Mouse (Mus musculus): Measurements from ENCODE around the gene Rnase10.
"Not testable (repeated sequence)": the region's sequence is repeated elsewhere in the genome, so short reads cannot be mapped to it uniquely, and the experiment has no call there.

Gene Rnase10

DNA sequence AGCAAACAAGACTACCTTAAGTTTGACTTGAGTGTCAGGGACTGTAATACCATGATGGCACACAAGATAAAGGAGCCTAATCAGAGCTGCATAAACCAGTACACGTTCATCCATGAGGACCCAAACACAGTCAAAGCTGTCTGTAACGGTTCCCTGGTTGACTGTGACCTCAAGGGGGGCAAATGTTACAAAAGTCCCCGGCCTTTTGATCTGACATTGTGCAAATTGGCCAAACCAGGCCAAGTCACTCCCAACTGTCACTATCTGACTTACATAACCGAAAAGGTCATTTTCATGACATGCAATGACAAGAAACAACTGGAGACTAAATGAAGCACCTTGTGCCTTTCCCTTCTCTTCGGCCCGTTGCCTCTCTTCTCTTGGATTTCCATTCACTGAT, 2.0 kb downstream of the Rnase10 start:
- DNase-seq (ENCODE audit: low spot score in 2 of 2) = no peak

- DNase-seq (ENCODE audit: low spot score in 2 of 2) = not testable (repeated sequence)
These were observed 7.2 kb downstream of the Rnase10 start for GRCm38 (mm10) chr14:51014724-51015123.

- DNase-seq (ENCODE audit: low spot score in 2 of 2) = no peak
These were observed 8.2 kb downstream of the Rnase10 start for GRCm38 (mm10) chr14:51015780-51016179.

DNA sequence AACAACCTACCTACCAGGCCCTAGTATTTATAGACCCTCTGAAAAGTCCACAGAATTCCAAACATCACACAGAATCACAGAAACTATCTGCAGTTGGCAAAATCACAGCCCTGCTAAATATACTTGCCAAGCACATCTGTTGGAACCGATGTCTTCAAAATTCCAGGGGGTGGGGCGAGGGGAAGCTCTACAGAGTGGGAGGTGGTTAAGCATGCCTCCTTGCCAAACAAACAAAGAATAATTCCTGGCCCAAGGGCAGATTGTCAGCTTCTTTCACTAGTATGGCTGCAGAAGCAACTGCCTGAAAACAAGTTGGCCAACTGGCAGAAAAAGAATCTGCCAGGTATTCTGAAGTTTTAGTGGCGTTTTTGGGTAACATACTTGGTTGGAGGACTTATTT, 9.7 kb downstream of the Rnase10 start:
- DNase-seq (ENCODE audit: low spot score in 2 of 2) = no peak

DNA sequence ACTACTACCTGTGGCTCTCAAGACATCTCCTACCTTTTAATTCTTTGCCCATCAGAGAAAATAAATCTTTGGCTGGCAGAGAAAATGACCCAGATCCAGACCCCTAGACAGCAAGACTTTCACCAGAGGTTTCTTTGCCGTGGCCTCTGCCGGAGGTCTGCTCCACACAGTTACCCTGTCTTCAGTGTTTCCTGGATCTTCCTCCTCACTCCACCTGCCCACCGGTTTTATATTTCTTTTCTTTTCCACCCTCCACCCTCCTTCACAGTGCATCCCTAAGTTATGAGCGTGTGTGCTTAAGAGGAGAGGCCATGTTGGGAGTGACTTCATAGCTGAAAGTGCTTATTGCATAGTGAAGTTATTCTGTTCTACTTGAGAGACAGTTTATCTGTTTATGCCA, 15.9 kb downstream of the Rnase10 start:
- DNase-seq (ENCODE audit: low spot score in 2 of 2) = no peak

DNA sequence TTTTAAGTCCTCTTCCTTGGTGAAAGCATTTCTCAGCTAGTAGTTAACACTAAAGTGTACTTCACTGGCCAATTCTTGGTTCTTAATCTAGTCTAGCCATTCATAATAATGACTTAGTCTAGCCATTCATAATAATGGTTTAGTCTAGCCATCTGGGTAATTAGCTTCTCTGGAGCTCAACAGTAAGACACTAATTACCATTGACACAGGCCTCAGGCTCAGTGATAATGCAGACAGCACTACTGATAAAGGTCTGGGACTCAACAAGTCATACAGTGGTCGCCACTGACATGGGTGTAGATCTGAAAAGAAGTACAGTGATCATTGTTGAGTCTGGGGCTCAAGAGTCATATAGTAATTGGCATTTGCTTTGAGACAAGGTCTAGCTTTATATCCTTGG, 17.3 kb downstream of the Rnase10 start:
- DNase-seq (ENCODE audit: low spot score in 2 of 2) = no peak

- peak; percentile 34 to 63 for DNase-seq (ENCODE audit: low spot score in 2 of 2)
These were observed 19.0 kb downstream of the Rnase10 start for GRCm38 (mm10) chr14:51026391-51027133.

GRCm38 (mm10) chr14:51027387-51028155, 20.0 kb downstream of the Rnase10 start:
- DNase-seq (ENCODE audit: low spot score in 2 of 2) = no peak

DNA sequence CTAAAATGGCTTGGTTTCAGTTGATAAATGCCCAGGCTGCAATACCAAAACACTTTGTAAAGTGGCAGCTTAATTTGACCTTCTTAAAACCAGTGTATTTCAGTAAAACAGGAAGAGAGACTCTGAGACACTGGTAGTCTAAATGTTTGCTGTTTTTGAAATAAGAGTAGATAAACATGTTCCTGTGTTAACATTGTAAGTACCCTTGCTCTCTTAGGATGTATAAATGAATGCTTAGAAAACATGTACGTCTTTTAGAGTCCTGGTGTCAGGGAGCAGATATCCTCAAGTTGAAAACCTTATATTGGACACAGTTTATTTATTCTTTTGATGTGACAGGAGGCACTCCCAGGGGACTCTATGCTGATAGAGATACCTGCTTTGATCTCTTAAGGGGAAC, 27.7 kb downstream of the Rnase10 start:
- DNase-seq (ENCODE audit: low spot score in 2 of 2) = no peak

DNA sequence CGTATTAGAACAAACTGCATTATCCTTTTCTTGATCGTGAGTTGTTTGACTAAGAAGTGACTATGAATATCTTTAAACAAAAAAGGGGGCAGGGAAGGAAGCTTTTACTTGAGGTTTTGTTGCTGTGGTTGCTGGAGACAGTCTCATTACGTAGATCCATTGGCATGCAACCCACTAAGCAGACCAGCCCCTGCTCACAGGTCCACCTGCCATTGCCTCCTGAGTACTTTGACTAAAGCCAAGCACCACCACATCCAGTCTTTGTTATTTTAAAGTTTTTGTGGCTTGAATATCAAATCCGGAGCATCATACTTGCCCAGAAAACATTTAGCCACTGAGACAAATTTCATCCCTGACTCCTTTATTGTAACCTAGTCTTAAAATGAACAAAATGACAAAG, 28.7 kb downstream of the Rnase10 start:
- no peak for DNase-seq (ENCODE audit: low spot score in 2 of 2)

DNA sequence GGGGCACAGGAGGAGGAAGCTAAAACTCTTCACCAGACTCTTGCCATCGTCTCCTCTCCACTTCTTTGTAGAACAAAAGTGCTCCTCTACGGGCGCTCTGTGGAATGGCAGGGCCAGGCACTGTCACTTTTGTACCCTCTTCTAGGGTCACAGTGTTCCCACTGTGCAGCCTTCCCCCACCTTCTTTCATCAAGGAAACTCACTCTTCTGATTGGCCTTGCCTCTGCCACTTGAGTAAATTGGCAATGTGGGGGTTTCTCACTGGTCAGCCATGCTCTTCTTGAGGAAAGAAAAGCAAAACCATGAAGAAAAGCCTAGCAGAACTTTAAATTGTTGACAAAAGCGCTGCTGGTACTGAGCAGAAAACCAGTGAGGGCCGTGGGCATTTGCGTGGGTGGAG, 34.2 kb downstream of the Rnase10 start, which contains the start of gene Rnase9:
TSS of gene Rnase9 (minus strand) at position 101 of the 400 bp plus-strand sequence.
- no peak for DNase-seq (ENCODE audit: low spot score in 2 of 2)

DNA sequence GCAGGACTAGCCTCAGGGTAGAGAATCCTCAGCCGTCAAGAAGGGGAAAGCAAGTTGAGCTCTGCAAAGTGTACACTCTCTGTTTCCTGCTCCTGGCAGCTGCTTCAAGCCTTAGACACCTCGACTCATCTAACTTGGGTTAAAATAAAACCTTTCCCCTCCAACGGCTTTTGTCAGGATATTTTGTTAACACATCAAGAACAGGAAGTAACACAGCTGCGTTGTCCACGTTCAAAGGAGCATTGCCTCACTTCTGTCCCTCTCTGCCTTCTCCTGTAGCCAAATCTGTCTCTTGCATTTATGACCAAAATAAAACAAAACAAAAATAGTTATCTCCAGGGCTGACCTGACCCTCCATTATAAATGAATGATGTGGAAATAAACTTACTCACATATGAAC, 40.3 kb downstream of the Rnase10 start:
- DNase-seq (ENCODE audit: low spot score in 2 of 2) = no peak

- DNase-seq (ENCODE audit: low spot score in 2 of 2) = no peak
These were observed 42.5 kb downstream of the Rnase10 start, which contains the start of gene Rnase11 for GRCm38 (mm10) chr14:51050063-51050462. Gene Rnase11, minus strand, starts transcription at chr14:51050163.

DNA sequence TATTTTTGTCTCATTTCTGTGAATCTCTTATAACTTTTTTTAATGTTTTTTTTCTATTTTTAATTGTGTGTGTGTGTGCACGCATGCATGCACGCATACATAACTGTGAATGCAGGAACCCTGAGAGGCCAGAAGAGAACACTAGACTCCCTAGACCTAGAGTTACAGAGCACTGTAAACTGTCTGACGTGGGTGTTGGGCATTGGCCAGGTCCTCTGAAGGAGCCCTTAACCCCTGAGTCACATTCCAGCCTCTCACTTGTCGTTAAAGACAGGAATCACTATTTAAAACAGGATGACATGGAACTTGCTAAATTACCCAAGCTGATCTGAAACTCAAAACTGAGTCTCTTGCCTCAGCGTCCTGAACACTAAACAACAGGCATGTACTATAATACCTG, 44.4 kb downstream of the Rnase10 start:
- no peak for DNase-seq (ENCODE audit: low spot score in 2 of 2)

GRCm38 (mm10) chr14:51053176-51053575, 45.6 kb downstream of the Rnase10 start:
- no peak for DNase-seq (ENCODE audit: low spot score in 2 of 2)

- DNase-seq (ENCODE audit: low spot score in 2 of 2) = no peak
These were observed 47.0 kb downstream of the Rnase10 start for GRCm38 (mm10) chr14:51054243-51055237.

GRCm38 (mm10) chr14:51057401-51057831, 49.9 kb downstream of the Rnase10 start, which contains the start of gene Rnase12:
Gene Rnase12, minus strand, starts transcription at chr14:51057661.
- no peak for DNase-seq (ENCODE audit: low spot score in 2 of 2)

All from thymus, postnatal 10 days (tissue).